Mouse (Mus musculus) cerebellum, adult (tissue): ENCODE measurements around the gene Rabac1.

Experiments
- ATAC-seq: cut with Nextera tagmentation; 2 replicates; pipeline ENCODE4 v1.9.2; 2017; ENCODE audit warnings: mild to moderate bottlenecking, moderate library complexity, mixed read lengths; ENCODE audit not compliant: insufficient number of reproducible peaks, low FRiP score, low TSS enrichment

Rabac1 gene

DNA sequence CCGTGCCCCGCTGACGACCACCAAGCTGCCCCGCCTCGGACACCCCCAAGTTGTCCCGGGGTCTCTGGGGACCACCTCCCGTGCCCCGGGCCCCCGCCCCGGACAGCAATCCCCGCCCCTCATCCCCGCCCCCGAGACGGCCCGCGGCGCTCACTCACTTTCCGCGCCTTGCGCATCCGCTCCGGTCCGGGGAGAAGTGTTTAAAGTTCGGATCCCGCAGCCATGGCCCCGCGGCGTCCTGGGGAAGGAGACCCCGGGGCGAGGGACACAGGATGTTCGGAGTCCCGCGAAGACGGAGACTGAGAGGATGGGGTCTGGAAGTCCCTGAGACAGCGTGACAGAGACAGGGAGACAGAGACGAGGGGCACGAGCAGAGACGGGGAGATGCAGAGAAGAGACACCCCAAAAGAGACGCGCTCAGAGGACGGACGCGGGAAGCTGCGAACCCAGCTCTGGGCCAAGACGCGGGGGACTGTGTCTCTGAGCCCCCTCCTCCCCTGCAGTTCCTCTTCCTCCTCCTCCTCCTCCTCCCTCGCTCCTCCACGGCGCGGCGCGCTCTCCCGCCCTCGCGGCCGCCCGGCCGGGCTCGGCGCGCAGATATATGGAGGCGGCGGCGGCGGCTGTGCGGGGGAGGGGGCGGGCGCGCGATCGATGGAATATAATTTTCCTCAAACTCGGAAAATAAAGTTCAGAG lies 28.1 kb downstream of the Rabac1 start, which contains the start of gene Gm4881:
Gene Gm4881 (minus strand): TSS at position 238 of the 694 bp plus-strand sequence.
- ATAC-seq: no peak

DNA sequence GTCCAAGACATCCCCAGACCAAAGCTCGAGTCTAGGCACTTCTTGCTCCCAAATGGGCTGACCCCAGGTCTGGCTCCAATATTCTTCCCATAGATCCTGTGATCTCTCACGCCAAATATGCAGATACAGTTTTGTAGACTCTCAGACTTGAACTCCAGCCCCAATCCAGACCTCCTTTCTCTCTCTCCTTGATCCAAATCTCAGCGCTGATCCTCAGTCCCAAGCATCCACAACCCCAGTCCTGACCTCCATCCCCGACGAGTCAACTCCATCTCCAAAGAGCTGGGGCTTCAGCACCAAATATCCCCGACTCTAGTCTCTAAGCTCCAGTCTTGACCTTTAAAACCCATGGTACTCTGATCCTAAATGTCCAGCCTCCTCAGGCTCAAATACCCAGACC lies 28.9 kb downstream of the Rabac1 start:
- no peak for ATAC-seq

DNA sequence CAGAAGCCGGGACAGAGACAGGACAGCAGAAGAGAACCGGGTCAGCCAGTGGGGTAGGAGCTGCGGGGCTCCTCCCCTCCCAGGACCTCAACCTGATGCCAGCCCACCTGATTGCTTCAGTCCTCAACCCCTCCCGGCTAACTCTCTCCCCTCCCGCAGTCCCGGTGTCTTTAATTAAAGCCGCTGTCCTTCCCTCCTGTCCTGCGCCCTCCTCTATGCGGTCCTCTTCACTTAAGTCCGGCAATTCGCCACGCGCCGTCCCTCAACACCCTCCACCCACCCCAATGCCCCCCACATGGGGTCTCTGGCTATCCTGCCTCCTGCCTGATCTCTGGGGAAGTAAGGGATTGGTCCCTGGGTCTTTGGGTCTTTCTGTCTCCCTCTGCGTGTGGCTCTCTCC lies 40.9 kb downstream of the Rabac1 start:
- no peak for ATAC-seq

DNA sequence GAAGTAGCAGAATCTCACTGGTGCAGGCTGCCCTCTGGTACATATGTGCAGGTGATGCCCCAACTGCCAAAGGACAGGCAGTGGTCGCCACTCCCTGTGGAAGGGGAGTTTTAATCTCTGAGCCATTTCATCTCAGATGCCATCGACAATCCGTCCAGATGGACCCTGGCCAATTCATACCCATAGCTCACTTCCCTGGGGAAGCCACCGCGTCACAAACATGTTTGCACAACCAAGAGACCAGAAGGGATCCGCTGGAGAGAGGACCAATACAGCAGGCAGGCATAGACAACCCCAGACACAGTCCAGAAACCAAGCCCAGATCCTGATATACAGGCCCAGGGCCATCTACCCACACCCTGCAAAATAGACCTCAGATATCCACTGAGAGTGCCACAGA lies 42.1 kb downstream of the Rabac1 start:
- no peak for ATAC-seq
